Mouse (Mus musculus) monocyte, adult 2 months (primary cell): ENCODE data around the gene Lrrc75a.

Source experiments
- DNase-seq, 2 experiments: peaks; one replicate each; pipeline ENCODE4 v3.0.0; 2022; ENCODE audit warnings: low spot score in 2 of 2, low read depth in 1 of 2

Lrrc75a gene

GRCm38 (mm10) chr11:62622850-62623249 lies 25.5 kb downstream of the Lrrc75a start:
- DNase-seq = no peak

- DNase-seq = no peak
Observed at GRCm38 (mm10) chr11:62621586-62622283, 26.6 kb downstream of the Lrrc75a start.

- DNase-seq = no peak
Observed at GRCm38 (mm10) chr11:62621079-62621478, 27.2 kb downstream of the Lrrc75a start.

DNA sequence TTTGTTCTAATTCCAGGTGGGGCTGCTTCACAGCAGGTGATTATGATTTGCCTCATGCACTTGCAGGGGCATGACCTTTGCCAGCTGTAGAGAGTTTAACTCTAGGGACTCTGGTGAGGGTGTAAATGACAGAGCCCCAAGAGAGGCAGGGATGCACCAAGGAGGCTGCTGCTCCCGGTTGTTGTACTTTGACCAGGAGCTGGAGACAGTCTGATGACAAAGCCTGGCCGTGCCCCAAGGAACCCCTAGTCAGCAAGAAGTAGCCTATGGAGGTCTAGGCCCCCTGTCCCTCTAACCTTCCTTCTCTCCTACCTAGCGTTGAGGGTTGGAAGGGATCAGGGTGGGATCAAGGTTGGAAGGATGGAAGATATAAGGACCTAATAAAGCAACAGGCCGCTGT lies 32.9 kb downstream of the Lrrc75a start:
- no peak for DNase-seq

- no peak for DNase-seq
Observed at GRCm38 (mm10) chr11:62614876-62615410, 33.4 kb downstream of the Lrrc75a start.

DNA sequence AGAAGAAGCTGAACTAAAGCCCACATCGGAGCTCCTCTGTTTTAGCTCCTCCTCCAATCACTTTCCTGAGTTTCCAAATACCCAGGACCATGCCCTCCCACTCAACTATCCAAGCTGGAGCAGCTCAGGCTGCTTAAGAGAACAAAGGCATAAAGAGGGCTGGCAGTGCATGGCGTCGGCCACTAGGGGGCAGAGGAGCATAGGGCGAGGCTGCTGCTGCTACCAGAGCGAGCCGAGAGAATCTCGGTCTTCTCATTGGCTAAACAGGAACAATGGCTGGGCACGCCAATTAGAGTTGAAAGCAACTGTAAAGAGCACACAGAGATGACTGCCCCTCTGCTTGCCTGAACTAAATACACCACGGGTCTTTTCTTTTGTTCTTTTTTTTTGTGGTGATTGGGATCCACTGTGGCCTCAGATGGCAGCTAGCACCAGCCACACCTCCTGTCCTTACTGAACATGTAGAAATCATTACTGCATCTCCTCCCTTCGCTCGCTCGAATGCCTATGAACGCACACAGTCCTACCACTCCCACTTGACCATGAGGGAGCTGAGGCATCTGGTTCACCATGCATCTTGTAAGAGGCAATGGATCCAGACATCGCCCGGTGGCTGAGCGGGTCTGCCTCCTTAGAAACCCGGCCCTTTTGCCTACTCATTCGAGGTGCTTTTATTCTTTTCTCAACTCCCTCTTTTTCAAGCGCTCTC lies 34.5 kb downstream of the Lrrc75a start:
- DNase-seq = peak; percentile 62 to 81

- no peak for DNase-seq
Observed at GRCm38 (mm10) chr11:62612604-62613003, 35.7 kb downstream of the Lrrc75a start.

GRCm38 (mm10) chr11:62610304-62610703 lies 38.0 kb downstream of the Lrrc75a start:
- DNase-seq = no peak

DNA sequence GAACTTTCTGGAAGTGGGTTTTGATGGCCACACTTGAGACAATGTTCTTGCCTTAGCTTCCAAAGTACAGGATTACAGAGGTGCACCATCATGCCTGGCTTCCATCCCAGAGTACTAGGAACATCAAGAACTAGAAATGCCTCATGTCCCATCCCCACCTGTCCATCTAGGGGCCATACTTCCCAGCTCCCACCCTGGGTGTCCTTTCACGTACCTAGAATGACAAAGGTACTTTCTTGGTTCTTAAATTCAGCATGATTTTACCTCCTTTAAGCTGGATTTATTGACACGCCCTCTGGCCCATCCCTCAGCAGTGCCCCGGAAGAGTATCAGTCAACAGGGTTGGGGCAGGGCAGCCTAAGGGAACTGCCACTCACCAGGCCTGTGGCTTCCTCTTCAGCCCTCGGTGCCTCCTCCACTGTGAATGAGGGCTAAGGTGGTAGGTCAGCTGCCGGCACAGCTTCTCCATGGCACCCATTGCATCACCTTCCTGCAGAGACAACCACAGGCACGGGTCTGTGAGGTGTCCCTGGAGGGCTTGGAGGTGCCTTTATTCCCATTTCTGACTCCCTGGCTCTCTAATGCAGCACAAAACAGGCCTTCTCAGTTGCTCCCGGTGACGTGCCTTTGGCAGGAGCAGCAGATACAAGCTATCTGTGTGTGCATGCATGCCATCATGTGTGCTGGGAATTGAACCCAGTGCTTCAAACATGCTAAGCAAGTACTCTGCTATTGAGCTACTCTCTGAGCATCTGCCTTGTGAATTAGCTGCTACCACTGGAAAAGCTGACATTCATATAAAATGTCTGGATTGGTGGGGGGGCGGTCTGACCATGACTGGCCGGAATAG lies 39.3 kb downstream of the Lrrc75a start:
- peak; percentile 36 to 44 for DNase-seq

GRCm38 (mm10) chr11:62607952-62608201 lies 40.4 kb downstream of the Lrrc75a start:
- no peak for DNase-seq

DNA sequence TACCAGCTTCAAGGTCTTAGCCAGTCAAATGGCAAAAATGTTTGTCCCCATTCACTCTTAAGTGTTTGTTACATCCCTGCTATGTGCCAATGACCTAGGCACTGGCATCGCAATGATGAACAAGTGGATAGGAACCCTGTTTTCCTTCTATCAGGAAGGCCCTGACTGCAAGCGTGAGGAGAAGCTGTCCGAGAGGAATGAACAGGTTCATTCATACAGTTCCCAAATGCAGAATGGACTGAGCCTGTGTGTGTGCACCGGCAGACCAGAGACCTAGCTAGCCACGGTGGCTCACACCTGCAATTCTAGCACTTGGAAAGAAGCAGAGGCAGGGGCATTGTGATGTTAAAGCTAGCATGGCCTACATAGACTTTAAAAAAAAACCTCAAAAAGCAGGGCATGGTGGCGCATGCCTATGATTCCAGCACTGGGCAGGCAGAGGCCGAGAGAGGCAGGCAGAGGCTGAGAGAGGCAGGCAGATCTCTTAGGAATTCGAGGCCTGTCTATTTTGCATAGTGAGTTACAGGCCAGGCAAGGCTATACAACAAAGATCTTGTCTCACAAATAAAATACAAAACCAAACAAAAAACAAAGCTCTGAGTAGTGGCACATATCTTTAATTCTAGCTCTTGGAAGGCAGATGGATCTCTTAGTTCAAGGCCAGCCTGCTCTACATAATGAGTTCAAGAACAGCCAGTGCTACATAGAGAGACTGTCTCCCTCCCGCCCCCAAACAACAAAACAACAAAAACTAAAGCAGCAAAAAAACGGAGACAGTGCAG lies 41.0 kb downstream of the Lrrc75a start:
- no peak for DNase-seq

DNA sequence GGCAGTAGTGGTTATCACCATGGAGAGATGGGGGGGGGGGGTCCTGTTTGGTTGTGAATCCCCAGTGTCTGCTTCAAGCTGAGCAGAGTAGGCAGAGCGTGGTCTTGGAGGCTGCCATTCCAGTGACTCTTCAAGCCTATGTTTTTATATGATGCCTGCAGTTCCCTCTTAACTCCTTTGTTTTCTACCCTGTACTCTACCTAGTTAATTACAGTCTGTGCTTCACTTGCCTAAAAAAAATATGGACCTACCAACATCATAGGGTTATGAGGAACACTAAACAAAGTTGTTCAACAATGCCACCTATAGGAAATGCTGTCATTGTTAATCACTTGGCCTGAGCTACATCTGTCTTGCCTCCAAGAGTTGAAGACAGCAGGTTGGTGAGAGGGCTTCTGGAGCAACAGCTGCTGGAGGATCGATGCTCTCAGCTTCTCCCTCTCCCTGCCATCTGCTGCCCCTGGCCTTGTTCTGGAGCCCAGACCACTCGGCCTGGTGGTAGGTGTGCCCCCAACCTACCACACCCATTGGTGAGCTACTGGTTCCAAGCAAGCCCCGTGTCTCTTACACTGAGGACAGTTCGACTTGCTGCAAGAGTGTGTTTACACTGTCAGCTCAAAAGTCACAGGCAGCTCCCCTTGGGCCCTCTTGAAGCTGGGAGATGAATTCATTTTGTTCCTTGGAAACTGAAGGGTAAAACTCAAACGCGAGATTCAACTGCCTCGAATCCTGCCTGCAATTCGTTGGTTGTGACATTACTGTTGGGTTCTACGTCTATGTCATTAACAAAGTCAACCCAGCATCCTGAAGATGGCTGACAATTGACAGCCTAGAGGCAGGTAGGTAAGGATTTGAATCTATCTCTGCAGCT lies 41.8 kb downstream of the Lrrc75a start:
- no peak for DNase-seq

DNA sequence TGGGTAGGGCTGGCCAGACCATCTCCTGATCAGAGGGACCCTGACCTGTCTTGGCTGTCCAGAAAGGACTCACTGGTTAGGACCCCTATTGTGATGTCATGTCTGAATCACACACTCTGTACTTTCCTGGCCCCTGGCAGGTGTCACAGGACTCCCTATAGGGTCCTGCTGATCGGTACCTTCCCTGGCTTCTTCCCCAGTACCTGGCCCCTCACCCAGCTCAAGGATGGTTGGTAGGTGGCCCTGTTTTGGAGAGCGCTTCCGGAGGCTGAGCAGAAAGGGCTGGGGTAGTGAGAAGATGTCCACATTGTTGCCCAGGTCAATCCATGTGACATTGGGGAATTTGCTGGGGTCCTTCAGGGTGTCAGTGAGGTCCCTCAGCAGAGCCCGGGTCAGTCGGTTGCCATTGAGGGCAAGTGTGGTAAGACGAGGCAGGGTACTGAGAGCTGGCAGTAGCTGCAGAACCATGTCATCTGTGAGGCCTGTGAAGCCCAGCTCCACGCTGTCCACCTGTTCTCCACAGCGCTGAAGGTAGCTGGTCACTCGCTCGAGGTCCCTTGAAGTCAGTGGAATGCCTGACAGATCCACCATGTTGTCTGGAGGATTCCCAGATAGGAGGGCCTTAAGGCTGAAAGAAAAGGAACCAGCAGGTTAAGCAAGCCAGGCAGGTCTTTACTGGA lies 42.6 kb downstream of the Lrrc75a start:
- no peak for DNase-seq

DNA sequence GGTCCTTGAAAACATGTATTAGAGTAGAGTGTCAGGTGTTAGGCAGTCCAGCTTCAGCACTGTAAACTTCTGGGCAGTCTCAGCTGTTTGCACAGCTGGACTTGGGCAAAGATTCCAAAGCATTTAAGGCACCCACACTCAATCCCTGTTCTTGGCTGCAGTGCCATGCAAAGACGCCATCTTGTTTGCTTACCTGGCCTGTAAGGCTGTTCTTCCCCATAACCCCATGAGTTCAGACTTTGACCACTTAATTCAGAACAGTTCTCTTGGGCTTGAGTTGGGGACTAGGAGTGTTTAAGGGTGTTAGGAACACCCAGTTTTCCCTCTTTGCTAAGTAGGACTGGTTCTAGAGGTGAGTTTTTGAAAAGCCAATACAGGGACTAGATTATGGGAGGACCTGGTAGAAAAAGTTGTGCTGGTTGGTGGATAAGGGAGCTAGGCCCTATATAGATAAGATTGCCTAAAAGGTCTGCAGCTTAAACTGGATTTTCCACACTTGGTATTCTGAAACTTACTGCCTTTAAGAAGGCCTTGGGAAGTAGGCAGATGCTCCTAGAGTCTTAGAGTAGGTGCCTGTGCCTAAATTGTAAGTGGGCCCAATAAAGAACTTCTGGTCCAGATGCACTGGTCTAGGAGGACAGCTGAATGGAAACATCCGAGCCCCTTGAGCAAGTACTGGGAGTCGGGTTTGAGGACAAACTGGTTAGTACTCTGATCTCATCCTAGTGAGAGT lies 43.3 kb downstream of the Lrrc75a start:
- no peak for DNase-seq

GRCm38 (mm10) chr11:62604123-62604706 lies 44.1 kb downstream of the Lrrc75a start:
- DNase-seq = no peak

GRCm38 (mm10) chr11:62603312-62604056 lies 44.8 kb downstream of the Lrrc75a start:
- no peak for DNase-seq

- DNase-seq = peak; percentile 89 to 93
Observed at GRCm38 (mm10) chr11:62602619-62603311, 45.6 kb downstream of the Lrrc75a start.
